Mouse (Mus musculus) thymus, adult 2 months (tissue): ENCODE data around the gene Hist1h2ab.

ENCODE experiments used
- CTCF ChIP-seq: fragments of 200-500 bp; IDR thresholded peaks from 2 replicates; pipeline ENCODE4 v1.5.1; 2012; ENCODE audit warnings: mild to moderate bottlenecking, control low read depth, low read length, moderate library complexity, borderline replicate concordance; ENCODE audit not compliant: control insufficient read depth, poor library complexity, insufficient read depth; ENCODE audit errors: extremely low read depth
- POLR2A ChIP-seq: fragments of 200-500 bp; IDR thresholded peaks from 2 replicates; pipeline ENCODE4 v1.6.1; 2012; ENCODE audit warnings: mild to moderate bottlenecking, low read length, control low read depth, moderate library complexity; ENCODE audit not compliant: control insufficient read depth, poor library complexity, insufficient read depth; ENCODE audit errors: extremely low read depth

DNA sequence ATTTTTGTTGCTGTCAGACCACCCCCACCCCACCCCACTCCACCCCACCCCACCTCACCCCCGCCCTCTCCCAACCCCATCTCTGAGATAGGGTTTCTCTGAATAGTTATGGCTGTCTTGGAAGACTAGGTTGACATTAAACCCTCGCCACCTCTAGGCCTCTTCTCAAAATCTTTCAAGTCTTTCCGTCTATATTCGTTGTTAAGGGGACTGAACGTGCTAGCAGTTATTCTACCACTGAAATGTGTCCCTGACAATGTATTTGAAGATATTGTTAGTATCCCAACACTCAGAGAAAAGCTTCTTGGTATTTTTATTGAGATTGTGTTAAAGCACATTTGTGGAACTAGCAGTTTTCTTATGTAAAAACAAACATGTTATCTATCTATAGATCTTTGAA, 10.0 kb upstream of the Hist1h2ab start:
- no peak for TF ChIP-seq POLR2A
- TF ChIP-seq CTCF = no peak
